Mouse (Mus musculus) cerebellum, adult 11-12 months (tissue): ENCODE results near the gene Csnk1g2.
"Not testable (repeated sequence)": the region's sequence is repeated elsewhere in the genome, so short reads cannot be mapped to it uniquely, and the experiment has no call there.

Experiments
- DNase-seq: peaks from one replicate; pipeline ENCODE4 v3.0.0; 2022

The Csnk1g2 gene

DNA sequence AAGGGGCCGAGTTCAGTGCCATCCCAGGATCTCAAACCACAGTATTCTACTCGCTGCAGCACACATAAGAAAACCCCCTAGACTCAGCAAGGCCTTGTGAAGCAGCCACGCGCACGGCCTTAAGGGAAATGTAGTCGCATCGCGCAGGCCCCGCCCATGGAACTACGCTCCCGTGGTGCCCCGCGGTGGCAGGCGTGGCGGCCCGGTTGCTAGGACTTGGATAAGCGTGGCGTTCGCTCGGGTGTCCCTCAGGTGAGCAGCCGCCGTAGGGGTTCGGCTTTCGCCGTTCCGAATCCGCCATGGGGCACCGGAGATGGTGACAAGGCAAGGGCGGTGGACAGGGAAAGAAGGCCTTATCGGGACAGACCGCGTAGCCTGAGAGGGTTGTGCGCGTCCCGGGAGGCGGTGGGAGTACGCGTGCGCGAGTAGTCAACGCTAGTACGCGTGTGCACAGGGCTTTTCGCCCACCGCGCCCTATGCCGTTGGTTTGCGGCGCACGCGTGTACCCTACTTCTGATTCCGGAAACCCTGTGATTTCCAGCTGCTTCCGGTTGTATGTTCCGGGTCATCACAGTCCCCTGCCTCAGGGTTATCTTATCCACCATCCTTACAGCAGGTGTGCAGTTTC lies 19.8 kb upstream of the Csnk1g2 start, which contains the start of the genes Scamp4 and Adat3:
Scamp4 (plus strand) TSS at position 175 of the 628 bp plus-strand sequence.
Adat3 (plus strand) TSS at position 183 of the 628 bp plus-strand sequence.
- DNase-seq: peak; percentile 92

DNA sequence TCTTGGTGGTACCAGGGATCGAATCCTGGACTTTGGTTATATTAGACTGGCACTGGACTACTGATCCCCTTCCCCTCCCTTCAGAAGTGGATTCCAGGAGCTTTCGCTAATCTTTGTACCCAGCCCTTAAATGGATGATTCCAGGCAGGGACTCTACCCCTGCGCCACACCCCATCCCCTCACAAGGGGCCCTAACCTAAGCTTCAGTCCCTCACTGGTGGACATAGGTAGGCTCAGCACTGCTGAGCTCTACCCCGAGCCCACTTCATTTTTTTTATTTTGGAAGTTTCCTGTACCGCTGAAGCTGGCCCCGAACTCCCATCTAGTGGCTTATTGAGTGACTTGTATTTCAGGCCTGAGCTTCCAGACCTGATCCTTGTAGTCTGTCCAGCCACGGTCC lies 19.3 kb upstream of the Csnk1g2 start:
- peak; percentile 39 for DNase-seq

DNA sequence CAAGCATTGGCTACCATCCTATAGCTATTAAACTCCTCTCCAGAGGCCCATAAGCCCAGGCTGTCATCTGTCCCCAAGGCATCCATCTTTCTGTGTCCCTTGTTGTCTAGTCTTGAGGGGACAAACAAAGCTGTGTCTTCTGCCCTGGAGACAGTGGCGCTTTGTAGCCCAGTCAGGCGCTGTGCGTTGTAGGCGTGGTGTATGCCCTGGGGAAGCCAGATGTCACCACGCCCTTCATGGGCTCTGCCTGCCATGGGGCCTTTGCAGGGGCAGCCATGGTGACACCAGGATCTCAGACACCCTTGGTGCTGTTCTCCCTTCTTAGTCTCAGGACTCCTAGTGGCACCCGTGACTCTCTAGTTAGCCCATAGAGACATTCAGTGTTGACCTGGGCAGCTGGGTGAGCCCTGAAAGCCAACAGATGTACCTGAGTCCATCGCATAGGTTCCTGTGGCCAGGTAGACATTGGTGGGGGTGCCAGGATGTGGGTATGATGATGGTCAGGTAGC lies 18.6 kb upstream of the Csnk1g2 start:
- peak; percentile 60 for DNase-seq

DNA sequence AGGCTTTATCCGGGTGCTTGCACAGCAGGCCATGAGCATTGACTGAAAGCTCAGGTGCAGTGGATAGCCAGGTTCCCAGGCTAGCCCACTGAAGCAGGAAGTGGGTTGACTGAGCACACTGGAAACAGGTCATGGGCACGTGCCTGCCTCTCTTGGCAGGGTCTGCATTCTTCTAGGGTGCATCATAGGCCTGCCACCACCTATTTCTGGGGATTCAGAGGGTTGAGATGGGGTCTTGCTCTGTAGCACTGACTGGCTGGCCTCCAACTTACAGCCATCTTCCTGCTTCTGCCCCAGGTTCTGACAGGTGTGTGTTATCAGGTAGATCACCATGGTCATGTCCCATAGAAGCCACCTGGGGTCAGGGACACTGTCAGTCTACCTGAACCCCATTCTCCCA lies 17.6 kb upstream of the Csnk1g2 start:
- DNase-seq: peak; percentile 60

DNA sequence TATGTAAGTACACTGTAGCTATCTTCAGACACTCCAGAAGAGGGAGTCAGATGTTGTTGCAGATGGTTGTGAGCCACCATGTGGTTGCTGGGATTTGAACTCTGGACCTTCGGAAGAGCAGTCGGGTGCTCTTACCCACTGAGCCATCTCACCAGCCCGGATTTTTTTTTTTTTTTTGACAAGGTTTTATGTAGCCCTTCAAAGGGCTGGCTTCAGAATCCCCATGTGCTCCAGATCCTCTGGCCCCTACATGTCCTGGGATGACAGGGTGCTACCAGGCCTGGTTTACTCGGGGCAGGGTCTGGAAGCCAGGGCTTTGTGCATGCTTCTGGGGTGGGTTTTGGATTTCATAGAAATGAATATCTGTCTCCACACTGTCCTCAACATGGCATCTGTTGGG lies 16.9 kb upstream of the Csnk1g2 start, which contains the start of gene Gm49322:
Gm49322 (plus strand) TSS at position 301 of the 400 bp plus-strand sequence.
- not testable (repeated sequence) for DNase-seq

DNA sequence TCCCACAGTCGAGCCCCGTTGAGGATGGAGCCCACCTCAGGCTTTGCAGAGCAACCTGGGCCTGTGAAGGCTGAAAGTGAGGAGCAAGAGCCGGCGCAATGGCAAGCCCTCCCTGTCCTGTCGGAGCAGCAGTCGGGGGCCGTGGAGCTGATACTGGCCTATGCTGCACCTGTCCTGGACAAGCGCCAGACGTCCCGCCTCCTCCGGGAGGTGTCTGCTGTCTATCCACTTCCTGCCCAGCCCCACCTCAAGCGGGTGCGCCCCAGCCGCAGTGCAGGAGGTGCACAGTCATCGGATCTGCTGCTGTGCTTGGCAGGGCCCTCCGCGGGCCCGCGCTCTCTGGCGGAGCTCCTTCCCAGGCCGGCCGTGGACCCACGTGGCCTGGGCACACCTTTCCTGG lies 16.3 kb upstream of the Csnk1g2 start:
- DNase-seq: no peak

DNA sequence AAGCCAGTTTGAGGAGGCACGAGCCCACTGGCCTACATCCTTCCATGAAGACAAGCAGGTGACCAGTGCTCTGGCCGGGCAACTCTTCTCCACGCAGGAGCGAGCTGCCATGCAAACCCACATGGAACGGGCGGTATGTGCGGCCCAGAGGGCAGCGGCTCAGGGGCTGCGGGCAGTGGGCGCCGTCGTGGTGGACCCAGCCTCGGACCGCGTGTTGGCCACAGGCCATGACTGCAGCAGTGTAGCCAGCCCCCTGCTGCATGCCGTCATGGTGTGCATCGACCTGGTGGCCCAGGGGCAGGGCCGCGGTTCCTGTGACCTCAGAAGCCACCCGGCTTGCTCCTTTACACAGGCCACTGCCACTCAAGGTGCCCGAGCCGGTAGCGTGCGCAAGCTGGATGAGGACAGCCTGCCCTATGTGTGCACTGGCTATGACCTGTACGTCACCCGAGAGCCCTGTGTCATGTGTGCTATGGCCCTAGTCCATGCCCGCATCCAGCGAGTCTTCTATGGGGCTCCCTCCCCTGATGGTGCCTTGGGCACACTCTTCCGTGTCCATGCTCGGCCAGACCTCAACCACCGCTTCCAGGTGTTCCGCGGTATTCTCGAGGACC lies 15.8 kb upstream of the Csnk1g2 start:
- DNase-seq: peak; percentile 71

DNA sequence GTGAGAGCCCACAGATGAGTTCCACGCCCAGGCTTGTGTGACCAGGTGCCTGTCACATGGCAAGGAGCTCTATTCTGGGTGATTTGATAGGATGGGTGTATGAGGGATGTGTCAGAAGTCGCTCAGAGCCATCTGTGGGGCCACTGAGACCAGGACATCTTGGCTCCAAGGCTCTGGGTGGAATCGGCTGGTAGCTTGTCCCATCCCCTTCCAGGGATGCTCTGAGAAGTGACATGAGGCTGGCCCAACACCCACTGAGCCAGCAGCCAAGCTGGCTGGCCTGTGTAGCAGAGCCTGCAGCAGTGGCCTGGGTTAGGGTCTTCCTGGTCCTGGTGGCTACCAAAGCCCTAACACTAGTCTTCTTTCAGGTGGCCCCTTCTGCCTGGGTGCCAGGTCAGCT lies 14.2 kb upstream of the Csnk1g2 start:
- peak; percentile 40 for DNase-seq

DNA sequence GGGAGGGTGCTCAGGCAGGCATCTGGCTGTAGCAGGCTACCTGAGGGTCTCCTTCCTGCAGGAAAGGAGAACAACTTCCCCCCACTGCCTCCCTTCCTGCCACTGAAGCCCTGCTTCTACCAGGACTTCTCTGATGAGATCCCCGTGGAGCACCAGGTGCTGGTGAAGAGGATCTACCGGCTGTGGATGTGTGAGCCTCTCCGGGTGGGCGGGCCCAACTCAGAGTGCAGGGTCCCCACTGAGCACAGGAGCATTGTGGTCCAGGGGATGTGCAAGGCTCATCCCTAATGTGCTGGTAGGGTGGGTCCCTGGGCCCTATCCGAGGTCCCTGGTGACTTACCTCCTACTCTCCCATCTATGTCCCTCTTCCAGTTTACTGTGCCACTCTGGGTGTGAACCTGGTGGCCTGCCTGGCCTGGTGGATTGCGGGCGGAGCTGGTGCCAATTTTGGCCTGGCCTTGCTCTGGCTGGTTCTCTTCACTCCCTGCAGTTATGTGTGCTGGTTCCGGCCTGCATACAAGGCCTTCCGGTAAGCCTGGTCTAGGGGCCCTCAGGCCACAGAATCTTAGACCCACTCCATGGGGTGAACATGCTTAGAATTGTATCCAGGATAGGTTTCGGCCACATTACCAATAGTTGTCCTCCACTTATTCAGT lies 13.2 kb upstream of the Csnk1g2 start:
- DNase-seq: peak; percentile 55

DNA sequence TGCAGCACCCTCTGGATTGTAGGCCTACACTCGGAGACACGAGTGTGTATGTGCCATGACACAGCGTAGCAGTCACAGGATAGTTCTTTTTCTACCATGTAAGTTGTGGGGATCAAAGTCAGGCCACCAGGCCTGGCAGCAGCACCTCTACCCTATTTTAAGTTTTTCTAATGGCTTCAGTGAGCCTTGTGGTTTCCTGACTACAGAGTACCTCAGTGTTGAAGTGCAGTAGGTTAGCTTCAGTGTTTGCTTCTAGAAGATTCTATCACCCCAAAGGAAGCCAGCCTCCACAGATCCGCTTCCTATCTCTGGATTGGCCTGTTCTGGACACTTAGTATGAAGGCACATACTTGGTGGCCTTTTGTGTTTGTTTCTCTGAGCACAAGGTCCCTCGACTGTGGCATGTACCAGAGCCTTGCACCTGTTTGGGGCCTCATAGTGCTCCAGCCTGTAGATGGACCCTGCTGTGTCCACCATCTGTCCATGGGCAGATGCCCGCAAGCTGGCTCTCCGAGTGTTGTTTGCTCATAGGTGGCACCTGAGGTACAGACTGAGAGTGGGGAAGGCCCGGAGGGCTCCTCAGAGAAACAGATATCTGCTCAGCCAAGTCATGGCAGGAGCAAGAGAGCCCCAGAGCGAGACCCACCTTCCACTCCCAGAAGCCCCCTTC lies 12.4 kb upstream of the Csnk1g2 start:
- DNase-seq: peak; percentile 94

DNA sequence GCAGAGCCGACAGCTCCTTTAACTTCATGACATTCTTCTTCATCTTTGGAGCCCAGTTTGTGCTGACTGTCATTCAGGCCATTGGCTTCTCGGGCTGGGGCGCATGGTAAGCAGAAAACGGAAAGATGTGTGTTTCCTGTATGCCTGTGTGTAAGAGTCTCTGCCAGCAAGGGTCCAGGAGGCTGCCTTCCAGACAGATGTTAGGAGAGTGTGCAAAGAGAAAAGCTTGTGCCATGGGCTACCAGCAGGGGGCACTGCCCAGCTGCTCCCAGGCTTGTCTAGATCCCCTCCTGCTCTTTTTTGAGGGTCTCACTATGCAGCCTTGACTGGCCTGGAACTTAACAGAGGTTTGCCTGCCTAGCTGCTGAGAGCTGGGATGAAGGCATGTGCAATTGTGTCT lies 11.6 kb upstream of the Csnk1g2 start:
- peak; percentile 57 for DNase-seq

DNA sequence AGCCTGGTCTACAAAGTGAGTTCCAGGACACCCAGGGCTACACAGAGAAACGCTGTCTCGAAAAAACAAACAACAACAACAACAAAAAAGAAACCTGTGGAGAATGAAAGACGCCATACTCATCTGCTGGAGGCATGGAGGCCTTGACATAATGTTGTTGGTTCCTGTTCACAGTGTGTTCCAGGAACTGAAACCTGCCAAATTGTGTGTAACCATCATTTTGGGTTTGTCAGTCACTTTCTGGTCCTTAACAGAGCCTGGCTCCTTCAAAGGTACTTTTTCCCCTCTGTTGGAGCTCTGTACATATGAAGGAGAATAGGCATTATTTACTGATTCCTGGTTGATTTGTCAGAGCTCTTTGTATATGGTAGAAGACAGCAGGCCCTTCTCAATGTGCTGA lies 10.7 kb upstream of the Csnk1g2 start:
- DNase-seq: no peak

DNA sequence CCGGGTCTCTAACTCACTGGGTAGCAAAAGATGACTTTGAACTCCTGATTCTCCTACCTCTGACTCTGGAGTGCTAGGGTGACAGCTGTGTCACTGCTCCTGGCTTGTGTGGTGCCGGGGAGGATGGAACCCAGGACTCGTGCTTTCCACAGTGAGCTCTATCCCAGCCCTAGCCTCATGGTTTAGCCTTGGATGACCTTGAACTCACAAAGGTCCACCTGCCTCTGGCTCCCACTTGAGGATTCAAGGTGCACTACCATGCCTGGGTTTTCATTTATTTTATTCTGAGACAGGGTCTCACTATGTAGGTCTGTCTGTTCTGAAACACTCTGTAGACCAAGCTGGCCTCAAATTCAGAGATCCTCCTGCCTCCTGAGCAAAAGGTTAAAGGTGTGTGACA lies 8.8 kb upstream of the Csnk1g2 start:
- no peak for DNase-seq

DNA sequence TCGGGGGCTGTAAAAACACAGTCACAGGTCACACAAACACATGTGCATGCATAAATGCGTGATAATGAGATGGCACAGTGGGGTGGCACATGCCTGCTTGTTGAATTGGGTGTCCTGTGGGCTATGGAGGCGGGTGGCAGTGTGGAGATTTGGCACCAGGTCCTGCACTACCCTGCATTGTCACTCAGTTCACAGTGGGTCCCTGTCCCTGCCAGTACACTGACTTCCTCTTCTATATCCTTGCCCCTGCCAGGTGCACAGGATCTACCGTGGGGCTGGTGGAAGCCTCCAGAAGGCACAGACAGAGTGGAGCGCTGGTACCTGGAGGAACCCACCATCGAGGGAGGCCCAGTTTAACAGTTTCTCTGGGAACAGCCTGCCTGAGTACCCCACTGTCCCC lies 8.3 kb upstream of the Csnk1g2 start:
- DNase-seq: no peak

DNA sequence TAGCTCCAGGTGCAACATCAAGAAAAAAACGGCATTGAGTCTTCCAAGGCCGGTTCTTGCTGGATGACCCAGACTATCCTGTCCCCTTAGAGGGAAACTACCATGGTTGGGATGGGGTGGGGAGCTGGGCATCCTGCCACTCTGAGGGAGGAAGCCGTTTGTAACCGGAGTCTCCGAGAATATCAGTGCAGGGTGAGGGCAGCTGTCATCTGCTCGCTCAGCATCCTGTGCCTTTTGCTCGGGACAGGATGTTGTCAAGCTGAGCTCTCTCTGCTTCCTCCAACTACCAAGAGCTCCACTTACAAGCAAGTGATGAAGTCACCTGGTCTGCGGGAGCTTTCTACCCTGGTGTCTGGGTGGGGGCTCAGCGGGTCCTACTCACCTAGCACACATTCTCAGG lies 4.5 kb upstream of the Csnk1g2 start:
- peak; percentile 57 for DNase-seq

DNA sequence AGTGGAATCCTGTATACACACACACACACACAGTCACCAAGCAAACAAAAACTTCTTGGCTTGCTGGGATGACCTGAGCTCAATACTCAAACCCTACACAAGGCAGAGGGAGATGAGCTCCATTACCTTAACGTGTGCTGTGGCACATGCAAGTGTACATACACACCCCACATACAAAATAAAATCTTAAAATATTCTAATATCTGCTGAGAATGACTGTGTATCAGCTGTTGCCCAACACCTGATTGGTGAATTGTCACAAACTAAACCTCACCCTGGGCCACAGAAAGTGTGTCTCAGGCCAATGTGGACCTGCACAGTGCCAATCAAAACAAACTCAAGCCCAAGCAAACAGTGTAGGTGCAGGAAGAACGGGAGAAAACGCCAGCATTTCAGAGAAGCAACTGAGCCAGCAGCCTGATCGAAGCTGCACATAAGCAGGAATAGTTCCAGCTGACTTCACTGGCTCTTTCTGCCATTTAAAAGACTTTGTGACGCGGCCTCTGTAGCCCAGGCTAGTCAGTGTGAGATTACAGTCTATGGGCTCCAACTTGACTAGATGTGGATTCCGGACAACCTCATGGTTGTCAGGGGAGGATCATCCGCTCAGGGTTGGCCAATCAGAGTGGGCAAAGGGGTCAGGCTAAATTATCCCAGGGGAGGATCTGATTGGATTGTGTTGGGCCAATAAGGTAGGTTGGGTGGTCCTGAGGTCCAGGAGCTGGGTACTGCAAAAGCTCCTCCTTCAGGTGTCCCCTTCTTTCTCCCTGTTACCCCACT lies 3.0 kb upstream of the Csnk1g2 start:
- no peak for DNase-seq

DNA sequence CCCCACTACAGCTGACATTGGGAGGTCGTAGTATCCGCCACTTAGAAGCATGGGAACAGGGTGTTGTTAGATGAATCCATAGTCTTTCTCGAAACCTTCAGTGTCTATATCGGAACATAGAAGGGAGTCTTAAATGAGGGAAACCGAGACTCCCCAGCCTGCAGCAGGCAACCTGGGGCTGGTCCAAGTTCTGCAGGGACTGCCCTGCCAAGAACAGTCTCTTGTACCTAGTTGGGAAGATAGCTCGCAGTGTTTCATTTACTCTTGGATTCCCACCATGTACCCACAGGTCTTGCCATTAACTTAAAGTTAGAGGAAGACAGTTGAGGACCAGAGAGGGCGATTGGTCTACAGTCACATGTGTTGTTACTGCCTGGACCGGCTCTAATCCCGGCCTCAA lies 2.3 kb upstream of the Csnk1g2 start:
- DNase-seq: no peak

DNA sequence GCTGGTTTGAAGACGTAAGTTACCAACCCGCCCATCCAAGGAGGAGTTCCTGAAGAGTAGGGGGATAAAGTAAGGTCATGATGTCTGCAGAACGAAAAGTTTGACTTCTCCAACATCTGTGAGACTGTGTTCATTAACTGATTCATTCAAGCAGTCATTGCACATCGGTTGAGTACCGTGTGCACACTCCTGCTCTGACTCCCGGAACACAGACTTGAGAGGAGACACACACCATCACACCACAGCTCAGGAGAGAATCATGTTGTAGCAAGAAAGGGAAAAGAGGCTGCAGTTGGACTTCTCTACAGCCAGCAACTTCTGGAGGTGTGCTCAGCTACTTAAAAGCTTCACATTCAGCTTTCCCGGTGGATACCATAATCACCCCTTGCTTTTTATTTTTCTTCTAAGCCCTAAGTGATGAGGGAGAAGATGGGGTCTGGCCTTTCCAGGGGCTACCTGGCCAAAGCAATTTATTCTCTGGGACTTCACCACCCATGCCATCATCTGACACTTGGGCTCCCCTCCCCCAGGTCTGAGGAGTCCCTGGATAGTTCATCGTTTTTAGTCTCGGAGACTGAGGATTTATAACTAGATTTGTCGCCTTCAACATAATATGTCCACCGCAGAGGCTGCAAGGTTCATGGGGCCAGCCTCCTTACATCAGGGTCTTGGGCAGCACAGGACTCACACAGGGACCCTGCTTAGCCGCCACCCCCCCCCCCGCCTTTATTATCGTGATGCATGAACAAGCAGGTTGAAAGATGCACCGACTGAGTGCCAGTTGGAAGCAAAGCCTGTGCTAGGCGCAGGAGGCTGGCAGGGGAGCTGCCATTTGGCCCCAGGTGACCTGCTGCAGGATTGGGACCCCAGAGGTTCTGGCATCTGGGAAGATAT lies 1.6 kb upstream of the Csnk1g2 start:
- DNase-seq: peak; percentile 82

DNA sequence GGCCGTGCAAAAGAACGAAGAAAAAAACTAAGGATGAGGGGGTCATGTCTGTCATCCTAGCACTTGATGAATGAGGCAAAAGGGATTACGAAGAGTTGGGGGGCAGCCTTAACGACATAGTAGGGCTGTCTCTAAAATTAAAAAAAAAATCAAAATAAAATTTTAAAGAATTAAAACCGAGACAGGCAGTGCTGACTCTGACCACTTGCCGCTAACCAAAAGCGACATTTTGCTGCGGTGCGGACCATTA lies 1.0 kb upstream of the Csnk1g2 start:
- no peak for DNase-seq

DNA sequence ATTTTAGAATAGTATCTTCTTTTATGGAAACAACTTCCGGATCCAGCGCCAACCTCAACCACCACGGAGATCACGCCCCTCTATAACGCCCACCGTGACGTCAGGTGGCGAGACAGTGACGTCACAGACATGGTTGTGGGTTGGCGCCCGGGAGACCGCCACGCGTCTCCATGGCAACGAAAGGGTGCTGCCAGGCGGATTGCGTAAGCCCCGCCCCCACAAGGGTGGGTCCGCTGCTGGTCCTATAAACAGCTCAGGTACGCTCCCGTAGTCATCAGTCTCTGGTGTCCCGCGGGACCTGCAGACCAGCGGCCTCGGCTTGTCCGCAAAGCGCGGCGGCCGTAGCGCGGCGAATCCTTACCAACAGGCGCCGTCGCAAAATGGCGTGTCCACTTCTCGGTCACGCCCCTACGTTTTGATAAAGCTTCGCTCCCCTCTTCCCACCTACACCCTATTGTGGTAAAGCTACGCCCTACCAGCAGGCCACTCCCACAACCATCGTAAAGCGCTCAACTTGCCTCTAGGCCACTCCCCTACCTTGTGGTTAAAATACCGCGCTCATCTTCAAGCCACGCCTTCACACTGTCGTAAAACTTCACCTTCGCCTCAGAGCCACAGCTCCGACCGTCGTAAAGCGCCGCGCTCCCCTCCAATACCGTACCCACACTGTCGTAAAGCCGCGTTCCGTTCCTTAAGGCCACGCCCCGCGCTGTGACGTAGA lies 538 bp upstream of the Csnk1g2 start:
- DNase-seq: peak; percentile 100
